Mouse (Mus musculus) cerebellum, postnatal 36 days (tissue): ENCODE results near the gene Wipf2.

Experiments
- DNase-seq, 2 experiments: peaks; one replicate each; pipeline ENCODE4 v3.0.0; 2021 to 2022; ENCODE audit warnings: mixed read lengths in 2 of 2

The Wipf2 gene

DNA sequence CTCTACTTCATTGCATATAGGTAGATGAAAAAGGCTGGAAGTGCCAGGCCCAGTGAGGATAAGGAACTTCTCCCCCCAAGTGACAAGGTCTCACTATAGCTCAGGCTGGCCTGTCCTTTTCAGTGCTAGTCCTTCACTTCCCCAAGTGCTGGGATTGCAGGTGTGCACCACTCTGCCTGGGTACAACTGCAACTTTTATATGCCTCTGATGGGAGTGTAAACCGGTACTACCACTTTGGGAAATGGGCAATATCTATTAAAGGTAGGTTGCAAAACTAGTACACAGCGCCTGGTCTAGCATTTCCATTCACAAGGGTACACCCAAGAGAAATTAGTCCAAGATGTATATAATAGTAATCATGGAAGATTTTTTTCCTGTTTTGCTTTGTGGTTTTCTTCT, 8.8 kb upstream of the Wipf2 start:
- no peak for DNase-seq

DNA sequence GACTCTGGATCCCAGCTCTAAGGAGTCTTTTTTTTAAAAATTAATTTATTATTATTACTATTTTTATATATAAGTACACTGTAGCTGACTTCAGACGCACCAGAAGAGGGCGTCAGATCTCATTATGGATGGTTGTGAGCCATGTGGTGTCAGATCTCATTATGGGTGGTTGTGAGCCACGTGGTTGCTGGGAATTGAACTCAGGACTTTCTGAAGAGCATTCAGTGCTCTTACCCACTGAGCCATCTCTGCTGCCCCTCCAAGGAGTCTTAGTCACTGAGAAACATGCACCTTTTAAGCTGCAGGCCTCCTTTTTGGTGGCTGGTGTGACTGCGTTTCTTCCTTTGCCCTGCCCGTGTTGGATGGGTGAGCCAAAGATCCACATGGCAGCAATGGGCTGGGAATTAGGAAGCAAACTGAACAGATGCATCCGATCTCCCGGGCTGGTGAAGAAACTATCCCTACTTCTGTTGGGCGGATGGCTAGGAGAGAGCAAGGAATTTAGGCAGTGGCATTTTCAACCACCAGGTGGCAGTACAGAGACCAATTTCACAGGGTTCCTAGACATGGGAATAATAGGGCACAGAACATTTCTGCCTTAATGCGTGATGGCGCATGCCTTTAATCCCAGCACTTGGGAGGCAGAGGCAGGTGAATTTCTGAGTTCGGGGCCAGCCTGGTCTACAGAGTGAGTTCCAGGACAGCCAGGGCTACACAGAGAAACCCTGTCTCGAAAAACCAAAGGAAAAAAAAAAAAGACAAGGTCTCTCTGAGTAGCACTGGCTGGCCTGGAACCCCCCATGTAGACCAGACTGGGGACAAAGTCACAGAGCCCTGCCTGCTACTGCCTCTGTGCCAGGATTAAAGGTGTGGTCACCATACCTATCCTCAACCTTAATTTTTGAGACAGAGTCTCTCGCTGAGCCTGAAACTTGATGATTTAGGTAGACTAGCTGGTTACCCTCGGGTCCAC, 4.4 kb upstream of the Wipf2 start:
- DNase-seq, result peak; percentile 88 to 95

DNA sequence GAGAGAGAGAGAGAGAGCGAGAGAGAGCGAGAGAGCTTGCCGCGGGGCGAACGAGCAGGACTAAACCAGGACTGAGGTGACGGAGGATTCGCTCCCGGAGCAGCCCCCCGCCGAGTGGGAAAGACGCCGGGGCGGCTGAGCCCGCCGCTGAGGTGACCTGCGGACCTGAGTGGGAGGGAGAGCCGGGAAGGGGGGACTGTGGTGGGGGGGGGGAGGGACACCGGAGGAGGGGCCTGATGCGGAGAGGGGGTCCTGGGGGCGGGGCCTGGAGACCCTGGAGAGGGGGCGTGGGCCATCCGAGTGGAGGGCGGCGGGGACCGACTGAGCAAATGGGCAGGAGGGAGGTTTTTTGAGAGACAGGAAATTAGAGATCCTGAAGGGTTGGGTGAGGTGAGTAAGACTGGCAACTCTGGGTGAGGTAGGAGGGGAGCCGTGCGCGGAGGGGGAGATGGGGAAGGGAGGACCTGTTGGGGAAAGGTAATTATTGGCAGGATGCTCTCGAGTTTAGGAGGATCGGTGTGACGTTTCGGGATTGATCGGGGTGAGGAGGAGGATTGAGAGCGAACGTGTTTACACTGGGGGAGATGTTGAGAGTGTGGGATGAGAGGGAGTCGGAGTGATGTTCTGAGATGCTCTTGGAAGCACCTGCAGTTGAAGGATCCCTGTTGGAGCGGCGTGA, 452 bp downstream of the Wipf2 start:
- DNase-seq, result no peak

DNA sequence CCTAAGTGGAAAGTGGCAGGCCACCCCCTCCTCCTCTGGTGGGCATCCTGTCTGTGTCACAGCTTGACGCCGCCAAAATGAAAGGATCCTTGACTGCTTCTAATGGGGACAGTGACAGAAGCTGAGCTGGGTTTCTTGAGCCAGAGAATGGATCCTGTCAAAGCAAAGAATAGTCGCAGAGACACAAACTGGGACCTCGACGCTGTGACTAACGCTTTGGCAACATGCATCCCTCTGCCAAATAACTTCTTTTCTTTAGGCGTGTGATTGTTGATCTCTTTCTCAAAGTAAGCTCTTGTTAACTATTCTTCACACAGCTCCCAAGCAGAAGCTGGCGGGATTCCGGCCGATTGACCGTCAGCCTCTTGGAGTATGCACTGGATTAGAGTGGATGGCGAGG, 3.9 kb downstream of the Wipf2 start:
- DNase-seq, result peak in 1 of 2 experiments; percentile 24

DNA sequence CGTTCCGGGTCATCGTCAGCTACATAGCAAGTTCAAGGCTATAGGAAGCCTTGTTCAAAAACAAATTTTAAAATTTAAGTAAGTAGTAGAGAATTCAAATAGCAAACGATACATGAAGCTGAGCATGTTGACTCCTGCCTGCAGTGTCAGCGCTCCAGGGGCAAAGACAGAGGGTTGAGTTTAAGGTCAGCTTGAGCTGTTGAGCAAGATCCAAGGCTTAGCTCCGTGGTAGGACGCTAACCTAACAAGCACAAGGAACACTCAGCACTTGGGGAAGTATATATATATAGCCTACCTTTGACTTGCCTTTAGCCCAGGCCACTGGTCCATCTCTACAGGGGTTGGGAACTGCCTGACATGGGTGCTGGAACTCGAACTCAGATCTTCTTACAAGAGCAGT, 6.5 kb downstream of the Wipf2 start:
- no peak for DNase-seq

DNA sequence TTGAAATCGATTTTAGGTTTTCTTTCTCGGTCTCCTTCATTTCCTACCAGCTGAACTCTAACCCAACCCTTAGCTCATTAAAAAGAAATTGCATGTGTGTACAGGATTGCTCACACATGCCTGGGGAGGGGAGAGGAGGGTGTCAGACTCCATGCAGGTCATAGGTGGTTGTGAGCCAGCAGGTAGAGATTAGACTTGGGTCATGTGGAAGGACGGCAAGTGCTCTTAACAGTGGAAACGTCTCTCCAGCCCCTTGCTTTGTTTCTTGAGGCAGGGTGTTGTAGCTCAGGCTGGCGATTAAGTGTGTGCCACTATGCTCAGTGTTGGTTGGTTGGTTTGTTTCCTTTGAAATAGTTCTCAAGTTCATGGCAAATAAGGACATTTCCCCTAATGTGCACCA, 7.4 kb downstream of the Wipf2 start:
- no peak for DNase-seq

DNA sequence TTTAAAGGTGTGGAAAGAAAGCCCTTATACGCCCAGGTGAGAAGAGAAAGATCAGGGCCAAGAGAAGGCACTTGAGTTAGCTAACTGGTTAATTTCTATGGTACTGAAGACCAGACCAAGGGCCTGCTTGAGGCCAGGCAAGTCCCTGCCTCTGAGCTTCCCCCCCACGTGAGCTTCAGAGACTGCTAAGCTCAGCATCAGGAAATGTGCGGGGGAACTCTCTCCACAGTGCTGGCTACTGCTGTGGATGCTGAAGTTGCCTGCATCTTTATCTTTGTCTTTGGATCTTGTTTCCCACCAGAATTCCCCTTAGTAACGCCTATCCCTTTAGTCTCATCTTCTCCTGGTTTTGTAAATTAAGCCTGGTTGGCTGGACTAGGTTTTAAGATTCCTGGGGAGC, 8.0 kb downstream of the Wipf2 start:
- DNase-seq, result no peak

DNA sequence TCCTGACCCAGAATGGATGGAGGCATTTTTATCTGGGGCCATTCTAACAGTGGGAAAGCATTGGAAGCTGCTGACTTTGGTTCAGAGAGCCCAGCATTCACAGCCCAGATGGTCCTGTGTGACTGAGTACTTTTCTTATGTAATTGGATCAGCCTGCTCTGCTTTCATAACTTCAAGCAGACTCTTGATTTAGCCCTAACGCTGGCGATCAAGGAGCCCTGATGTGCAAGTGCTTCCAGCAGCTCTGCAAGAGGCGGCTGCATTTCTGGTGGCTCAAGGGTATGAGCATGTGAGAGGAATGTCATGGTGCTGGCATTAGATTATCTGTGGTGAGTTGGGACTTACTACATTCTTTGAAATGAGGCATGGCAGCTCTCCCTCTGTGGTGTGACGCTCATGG, 8.6 kb downstream of the Wipf2 start:
- DNase-seq, result peak; percentile 53 to 58

DNA sequence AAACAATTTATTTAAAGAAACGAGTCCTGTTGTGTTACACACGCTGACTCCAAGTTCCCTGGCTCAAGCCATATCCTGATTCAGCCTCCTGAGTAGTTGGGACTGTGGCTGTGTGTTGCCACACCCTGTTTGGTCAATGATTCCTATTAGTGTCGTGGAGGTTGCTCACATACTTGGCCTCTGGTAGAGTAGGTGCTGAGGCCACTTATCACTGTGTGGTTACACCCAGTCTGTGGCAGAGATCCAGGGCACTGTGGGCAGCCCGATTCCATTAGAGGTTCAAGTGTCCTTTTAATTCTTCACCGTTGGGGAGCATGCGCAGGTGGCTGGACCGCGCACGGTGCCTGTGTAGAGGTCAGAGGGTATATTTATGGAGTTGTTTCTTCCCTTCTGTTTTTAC, 10.5 kb downstream of the Wipf2 start:
- DNase-seq, result no peak

DNA sequence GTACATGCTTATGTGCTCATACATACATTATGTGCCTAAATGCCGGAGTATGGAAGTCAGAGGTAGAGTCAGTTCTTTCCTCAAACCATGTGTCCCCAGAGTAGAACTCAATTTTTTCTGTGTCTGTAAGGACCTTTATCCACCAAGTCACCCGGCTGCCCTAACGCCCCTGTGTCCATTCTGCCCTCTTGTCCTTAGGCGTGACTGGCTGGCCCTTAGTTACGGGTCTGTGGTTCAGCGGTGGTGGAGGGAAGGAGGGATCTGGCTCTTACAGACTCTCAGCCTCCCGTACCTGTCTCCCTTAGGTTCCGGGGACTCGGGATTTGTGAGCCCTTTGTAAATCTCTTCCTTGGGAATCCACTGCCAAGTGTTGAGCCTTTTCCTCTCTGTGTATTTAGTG, 13.6 kb downstream of the Wipf2 start:
- no peak for DNase-seq

DNA sequence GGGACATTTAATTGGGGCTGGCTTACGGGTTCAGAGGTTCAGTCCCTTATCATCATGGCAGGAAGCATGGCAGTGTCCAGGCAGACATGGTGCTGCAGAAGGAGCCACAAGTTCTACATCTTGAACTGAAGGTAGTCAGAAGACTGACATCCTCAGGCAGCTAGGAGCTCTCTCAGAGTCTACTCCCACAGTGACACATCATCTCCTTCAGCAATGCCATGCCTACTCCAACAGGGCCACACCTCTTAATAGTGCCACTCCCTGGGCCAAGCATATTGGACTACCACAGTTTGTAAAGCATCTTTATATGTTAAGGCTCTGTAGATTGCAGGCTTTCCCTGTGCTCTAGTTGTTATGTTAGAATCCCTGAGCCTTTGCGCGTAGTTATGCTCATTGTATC, 24.3 kb downstream of the Wipf2 start:
- DNase-seq, result no peak

DNA sequence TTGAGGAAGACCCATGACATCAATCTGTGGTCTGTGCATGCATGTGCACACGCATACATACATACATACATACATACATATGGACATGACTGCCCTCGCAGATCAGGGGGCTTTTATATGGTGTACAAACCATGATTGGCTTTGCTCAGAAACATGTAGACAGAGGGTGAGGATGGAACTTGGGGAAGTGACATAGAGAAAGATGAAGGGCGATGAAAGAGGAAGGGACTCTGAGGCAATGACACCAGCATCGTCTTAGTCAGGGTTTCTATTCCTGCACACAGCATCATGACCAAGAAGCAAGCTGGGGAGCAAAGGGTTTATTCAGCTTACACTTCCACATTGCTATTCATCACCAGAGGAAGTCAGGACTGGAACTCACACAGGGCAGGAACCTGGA, 25.6 kb downstream of the Wipf2 start:
- no peak for DNase-seq

DNA sequence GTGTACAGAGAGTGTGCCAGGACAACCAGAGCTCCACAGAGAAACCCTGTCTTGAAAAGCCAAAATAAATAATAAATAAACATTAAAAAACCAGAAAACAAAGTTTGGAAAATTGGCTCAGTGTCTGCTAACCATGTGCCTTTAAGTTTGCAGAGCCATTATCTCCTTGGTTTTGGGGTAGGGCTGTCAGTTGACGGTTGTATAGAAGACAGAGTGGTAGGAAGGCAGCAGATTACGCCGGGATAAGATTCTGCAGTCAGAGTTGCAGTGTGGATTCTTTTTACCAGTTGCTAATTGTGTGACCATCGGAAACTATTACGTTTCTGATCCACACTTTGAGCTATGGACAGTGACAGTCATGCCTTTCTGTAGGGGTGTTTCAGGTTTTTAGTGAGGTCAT, 26.5 kb downstream of the Wipf2 start:
- DNase-seq, result no peak

DNA sequence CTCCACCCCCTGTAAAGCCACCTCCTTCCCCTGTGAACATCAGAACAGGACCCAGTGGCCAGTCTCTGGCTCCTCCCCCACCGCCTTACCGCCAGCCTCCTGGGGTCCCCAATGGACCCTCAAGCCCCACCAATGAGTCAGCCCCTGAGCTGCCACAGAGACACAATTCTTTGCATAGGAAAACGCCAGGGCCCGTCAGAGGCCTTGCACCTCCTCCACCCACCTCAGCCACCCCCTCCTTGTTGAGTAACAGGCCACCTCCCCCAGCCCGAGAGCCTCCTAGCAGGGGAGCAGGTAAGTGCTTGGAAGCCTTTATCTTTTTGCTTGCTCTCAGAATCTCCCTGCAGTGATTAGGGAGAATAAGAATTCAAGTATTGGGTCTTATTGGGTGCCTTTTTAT, 29.0 kb downstream of the Wipf2 start:
- no peak for DNase-seq

DNA sequence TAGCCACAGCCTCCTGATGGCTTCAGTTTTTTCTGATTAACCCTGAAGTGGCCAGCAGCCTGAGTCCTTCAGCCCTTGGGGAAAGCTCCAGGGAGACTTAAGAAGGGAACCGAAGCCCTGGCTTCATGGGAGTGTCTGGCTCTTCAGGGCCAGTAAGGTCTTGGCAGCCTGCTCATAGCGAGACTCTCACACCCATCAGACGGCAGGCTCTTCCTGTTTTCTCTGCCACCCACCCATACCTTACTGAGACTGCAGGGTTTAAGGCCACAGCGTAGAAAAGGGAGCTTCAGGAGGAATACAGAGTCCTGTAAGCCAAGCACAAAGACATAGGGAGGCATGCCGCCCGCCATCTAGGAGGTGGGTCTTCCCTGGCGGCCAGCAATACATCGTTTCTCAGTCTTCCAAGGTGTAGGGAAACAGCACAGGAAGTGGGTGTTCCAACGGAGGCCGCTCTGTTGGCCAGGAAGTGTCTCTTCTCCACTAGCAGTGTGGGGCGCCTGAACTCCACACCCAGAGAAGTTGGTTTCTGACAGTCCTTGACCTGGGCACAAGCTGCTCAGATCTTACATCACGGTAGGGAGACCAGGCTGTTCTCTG, 37.2 kb downstream of the Wipf2 start:
- no peak for DNase-seq

DNA sequence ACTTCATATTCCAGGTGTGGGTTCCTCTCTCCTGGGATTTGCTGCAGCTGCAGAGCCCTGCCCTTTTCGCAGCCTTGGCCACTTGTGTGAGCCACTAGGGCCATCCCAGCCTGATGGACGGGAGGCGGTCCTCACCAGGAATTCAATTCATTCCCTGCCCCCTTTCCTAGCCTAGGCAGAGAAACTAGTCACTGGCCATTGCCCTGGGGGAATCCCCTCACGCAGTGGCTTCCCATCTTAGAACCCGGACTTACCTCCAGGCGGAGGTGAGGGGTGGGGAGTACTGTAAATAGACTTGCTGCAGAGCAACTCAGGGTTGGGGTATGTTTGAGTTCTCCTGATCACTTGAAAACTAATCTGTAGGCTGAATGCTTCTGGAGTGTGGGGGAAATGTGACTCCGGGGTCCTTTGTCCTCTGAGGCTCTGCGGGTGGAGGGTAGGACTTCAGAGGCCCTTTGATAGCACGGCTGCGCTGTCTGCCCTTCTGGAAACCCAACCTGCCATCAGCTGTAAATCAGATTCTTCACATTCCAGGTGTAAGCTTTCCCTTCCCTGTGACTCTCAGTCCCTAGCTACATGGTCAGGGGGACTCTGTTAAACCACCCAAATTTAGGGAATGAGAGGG, 39.3 kb downstream of the Wipf2 start:
- no peak for DNase-seq

DNA sequence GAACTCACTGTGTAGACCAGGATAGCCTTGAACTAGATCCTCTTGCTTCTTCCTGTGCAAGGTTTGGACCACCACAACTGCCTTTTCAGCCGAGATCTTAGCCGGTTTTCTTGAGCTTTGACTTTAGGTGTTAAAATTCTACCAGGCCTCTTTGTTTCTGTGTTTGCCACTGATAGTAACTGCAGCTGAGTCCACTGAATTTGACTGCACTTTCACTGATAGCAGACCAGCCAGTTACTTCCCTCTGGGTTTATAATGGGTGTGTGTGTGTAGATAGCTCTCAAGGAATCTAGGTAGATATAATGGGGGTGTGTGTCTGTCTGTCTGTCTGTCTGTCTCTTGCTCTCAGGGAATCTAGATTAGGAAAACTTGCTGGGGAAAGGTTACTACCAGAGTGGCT, 41.1 kb downstream of the Wipf2 start:
- DNase-seq, result no peak

DNA sequence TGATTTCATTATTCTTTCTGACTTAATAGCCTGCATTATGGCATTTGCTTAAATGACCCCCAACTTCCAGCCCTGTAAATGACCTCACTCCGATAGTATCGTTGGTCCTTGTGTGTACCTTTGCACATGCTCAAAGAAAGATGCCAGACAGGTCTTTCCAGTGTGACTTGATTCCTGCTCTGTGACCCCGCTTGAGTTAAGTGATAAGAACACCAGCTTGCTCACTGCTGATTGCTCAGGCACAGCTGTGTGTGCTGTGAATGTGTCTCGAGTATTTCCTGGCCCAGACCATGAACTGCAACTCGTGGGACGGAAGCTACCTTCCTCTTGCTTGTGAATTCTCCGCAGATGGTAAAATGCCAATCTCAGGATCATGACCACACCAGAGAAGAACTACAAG, 41.6 kb downstream of the Wipf2 start:
- DNase-seq, result no peak

DNA sequence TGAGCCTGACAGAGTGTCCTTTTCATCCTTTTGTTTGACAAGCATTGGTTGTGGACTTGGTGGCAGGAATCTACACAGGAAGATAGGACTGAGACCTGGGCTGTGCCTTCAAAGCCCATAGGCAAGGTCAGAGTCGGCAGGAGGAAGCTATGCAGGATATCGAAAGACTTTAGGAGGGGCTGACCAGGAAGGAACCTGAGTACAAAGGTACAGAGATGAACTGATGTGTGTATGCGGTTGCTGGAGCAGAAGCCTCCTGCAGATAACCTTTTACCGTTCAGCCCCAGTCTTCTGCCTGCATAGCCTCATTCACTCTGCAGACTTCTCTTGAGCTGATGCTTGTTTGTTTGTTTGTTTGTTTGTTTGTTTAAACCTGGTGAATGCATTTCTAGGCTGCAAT, 42.1 kb downstream of the Wipf2 start:
- DNase-seq, result no peak

DNA sequence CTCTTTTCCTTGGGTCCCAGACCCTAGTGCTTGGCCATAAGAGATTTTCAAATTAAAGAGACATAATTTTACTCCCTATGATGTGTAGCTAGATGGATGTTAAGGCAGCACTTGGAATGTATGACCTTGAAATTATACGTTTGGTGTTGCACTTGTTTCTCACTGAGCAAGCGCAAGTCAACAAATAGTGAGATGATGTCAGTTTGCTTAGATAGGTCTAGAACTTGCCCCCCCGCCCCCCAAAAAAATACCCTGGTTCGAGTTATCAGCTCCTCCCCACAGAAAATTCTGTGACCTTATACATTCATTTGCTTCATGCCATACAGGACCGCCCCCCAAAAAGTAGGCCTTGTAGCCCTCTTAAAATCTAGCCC, 43.6 kb downstream of the Wipf2 start:
- no peak for DNase-seq

DNA sequence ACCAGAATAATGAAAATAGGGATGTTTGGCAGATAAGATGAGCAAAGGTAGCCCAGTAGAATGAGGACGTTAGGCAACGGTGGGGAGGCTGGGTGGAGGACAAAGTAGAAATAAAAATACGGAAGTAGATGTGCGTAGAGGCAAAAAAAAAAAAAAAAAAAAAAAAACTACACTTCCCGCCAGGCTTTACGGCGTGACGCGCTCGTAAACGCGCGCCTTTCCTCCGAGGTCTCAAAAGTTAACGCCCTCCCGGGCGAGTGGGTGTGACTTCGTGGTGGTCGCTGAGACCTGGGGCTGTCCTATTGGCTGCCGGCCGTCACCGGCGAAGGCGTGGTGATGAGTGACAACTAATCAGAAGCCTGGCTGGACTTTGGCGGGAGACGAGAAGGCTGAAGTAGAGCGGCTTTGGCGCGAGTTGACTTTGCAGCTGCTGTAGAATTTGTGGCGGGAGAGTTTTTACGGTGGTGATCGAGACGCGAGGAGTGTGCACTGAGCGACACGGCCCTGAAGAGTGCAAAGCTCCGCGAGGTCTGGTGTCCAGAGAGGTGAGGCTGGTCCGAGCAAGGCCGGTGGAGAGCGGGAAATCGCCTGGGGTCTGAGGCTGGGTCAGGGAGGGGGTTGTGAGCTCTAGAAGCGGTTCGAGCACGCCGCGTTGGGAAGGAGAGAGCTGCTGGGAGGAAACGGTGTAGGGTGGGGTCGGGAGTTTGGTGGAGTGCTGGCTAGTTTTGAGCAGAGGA, 44.2 kb downstream of the Wipf2 start, which contains the start of gene Cdc6:
TSS of gene Cdc6 (plus strand) at position 365 of the 737 bp plus-strand sequence.
- DNase-seq, result peak; percentile 87 to 91

DNA sequence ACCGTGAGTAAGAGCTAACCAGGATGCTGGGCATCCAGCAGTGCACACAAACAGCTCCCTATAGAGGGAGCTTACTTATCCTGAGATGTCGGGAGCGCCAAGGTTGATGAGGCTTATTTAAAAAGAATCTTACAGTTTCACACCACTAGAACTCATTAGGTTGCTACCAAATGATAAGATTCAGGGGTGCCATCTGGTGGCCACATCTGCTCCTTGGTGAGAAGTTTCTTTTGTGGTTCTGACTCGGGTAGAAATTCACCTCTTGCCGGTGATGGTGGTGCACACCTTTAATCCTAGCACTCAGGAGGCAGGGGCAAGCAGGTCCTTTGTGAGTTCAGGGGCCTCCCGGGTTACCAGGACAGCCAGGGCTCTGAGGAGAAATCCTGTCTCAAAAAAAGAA, 46.2 kb downstream of the Wipf2 start:
- peak; percentile 63 to 64 for DNase-seq

DNA sequence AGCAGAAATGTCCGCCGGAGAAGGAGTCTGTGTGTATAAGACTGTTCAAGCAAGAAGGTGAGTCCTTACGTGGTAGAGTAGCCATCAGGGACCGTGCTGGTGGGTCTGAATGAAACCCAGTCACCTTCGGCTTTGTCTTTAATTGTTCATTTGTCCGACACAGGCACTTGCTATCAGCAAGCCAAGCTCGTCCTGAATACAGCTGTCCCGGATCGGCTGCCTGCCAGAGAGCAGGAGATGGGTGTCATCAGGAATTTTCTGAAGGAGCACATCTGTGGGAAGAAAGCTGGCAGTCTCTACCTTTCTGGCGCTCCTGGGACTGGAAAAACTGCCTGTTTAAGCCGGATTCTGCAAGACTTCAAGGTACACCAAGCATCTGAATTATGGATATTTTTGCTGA, 47.0 kb downstream of the Wipf2 start:
- no peak for DNase-seq
